Mouse (Mus musculus): ENCODE measurements at regions not wholly inside any gene's neighbourhood (a gene's known extent, or its start where the extent isn't known, plus 50 kb on each side); places are given as distances from the start of the nearest gene placed in this dataset.

DNA sequence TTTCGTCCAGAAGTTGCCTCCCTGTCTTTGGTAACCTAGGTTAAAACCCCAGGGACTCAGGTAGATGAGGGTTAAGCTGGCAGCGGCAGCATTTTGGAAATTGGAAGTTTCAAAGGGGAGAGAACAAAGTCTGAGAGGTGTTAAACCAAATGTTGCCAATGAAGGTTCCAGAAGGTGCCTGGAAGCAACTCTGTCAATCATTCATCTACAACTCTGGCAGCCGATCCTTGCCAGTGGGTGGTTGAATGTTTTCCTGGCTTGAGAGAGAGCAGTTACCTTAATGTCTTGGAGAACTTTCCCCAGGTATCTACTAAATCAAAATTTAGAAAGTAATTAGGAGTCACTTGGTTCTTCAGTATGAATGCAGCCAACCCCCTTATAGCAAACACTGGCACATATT, 628.2 kb upstream of the Map3k7 start:
- TF ChIP-seq CTCF (IDR thresholded peaks at IDR 0.05; ENCODE audit: low read depth) = no peak
- TF ChIP-seq EP300 (IDR thresholded peaks at IDR 0.05; ENCODE audit: low read depth) = no peak

Measured in liver, postnatal 0 days (tissue).